Mouse (Mus musculus): ENCODE data around the gene Dscaml1.

Gene Dscaml1

DNA sequence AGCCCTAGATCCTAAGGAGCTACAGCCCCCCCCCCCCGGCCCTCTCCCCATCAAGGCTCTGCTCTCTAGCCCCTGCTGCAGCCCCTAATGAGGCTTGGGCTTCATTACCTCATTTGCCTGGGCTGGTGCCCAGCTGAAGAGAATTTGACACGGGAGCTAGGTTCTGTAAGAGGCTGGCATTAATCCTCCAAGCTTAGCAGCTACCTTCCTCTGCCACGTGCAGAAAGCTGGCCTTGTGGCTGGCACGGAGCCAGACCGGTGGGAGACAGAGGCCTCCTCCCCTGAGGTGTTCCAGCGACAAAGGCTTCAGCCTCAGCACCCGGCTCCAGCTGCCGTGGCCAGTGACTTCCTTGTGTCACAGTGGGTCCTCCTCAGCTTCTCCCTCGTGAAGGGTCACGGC lies 206.1 kb downstream of the Dscaml1 start:
- no peak for DNase-seq (ENCODE audit: extremely low read depth, low read depth)

DNA sequence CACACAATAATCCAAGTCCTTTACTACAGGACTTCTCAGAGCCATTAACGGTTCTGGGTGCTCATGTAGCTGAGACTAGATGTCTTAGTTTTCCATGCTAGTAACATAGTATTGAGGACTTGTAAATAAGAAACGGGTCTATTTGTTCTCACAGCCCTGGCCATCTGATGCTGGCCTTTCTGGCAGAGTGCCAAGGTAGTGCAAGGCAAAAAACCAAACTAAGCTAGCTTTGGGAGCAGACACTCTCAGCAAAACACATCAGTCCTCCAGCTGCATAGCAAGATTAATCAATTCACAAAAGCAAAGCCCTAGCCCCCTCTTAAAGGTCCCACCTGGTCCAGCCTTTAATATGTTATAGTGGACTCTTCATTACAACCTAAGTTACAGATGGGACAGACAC lies 206.6 kb downstream of the Dscaml1 start:
- DNase-seq (ENCODE audit: extremely low read depth, low read depth) = no peak

DNA sequence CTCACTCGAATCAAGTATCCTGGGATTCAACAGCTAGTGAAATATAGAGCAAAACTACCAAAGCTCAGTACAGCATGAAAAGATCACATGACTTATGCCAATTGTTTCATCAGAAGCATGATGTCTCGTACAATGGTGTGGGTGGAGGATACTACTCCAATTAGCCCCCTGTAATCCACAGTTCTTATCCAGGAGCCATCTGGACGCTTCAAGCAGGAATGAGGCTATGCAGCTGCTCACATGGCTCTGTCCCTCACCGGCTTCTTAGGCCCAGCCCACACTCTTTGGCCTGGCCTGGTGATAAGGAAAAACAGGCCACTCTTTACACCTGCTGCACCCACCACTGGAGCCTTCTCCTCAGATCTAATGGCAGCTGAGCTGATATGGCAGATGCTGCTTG lies 208.6 kb downstream of the Dscaml1 start:
- DNase-seq (ENCODE audit: extremely low read depth, low read depth) = no peak

DNA sequence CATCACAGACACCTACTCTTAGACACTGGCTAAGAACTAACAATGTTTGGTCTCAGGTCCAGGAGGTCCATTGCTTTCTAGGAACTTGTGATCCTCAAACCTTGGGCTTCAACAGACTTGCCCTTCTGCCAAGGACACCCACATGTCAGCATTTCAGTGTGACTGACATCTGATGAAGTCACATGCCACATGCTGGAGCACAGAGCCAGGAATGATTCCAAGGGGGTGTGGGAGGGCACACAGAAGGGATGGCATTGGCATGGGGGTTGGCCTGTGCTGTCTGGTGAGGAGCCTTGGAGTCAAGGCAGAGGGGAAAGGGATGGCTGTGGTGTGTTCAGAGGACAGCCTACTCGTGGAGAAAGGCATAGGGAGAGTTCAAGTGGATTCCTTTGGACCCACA lies 210.9 kb downstream of the Dscaml1 start:
- no peak for DNase-seq (ENCODE audit: extremely low read depth, low read depth)

DNA sequence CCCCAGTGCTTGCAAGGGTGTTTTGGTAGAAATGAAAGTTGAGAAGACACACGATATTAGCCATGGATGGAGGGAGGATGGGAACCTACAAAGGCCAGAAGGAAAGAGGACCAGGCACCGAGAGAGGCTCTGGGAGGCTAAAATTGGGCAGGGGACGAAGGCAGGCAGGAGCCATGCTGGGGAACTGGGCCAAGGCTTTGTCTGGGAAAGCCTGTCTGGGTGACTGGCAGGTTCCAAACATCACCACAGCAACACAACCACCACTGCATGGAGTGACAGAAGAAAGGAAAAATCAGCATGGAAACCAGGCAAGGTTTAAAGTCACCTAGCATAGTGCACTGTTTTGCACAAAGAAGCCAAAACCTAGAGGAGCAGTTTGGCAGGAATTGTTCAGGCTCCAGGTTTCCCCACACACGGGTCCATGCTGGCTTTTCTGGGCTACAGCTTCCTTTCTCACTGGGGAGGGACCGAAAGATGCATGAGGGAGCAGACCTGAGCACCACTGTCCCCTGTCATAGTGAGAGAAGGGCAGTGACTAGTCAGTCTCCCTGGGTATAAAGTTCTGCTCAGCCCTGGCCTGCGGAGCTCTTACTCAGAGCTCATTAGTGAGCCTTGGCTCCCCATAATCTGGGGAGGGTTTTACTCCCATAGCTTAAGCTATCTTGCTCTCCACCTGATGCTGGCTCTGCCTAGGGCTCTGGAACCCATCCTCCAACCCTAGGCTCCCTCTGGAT lies 211.9 kb downstream of the Dscaml1 start:
- no peak for DNase-seq (ENCODE audit: extremely low read depth, low read depth)

DNA sequence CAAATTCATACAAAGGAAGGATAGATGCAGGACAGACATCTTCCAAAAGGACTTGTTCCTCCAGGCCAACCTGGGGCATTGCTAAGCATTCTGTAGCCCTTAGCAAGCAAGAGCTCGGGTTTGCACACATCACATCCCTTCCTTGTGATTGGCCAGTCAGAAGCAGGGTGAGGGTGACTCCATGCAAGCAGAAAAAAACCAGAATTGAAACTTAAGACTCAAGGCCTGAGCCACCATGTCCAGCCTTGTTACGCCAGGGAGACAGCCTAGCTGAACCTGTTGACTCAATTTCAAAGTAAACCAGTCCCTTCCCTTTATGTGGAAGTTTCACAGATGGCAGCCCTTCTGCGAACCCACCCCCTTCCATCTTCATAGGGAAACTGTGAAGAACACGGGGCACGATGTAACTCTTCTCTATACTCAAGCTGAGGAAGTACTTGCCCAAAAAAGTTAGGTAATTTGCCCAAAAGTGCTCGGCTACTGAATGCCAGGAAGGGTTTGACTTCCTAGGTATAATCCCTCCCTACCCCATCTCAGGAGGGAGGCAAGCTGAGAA lies 218.5 kb downstream of the Dscaml1 start:
- no peak for DNase-seq (ENCODE audit: extremely low read depth, low read depth)

DNA sequence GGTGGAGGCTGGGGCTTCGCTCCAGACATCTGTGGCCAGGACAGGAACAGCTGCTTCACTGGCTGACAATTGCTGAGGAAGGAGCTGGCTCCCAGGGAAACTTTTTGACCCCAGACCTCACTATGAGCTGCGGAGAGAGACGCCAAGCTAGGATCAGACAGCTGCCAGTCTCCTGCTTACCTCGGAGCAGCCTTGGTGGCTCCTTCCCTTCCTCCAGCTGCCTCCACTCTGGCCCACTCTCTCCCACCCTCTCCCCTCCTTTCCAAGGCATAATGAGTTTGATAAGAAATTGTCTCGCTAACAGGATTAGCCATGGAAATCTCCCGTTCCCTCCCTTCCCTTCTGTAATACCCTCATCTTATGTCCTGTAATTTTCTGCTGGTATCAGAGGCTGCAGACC lies 219.1 kb downstream of the Dscaml1 start:
- no peak for DNase-seq (ENCODE audit: extremely low read depth, low read depth)

DNA sequence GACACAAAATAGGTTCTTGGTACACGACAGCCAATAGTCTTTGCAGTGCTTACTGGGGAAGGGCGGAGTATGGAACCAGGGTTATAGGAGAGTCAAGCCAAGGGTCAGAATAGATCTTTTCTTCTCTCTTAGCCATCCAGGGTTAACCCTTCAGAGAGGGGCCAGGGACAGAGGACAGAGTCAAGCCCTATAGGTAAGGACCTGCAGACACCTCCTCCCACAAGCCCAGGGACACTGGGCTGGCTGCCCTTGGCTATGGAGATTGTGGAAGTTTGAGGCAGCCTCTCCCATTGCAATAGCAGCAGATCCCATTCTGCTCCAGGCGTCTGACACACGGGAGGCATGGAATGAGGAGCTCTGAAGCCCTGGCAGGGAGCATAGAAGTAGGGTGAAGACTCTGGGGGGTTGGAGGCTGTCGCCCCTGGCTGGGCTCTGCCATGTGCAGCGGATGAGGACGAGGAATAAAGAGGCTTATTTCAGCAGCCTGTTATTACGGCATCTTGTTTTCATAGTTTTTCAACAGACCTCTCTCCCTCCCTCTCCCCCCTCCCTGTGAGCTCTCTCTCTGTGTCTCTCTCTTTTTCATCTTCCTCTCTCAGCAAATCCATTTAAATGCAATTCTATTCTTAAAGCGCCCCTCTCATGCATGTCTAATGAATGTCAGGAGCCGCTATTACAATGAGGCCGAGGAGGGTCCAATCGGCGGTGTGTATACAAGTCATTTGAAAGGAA lies 224.8 kb downstream of the Dscaml1 start:
- DNase-seq (ENCODE audit: extremely low read depth, low read depth) = no peak

DNA sequence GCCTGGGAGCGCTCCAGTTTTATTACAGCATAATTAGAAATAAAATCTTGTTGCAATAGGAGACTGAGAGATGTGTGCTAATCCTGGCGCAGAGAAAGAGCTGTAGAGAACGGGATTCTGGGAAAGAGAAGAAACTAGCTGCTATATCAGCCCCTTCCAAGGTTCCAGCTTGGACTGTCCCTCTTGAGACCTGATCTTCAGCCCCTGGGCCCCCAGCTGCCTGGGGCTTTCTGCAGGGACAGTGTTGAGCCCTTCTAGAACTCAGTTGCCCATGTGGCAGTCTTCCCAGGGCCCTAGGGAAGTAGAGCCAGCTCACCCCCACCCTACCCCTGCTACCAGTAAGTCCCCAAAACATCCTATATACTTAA lies 225.4 kb downstream of the Dscaml1 start:
- DNase-seq (ENCODE audit: extremely low read depth, low read depth) = no peak

DNA sequence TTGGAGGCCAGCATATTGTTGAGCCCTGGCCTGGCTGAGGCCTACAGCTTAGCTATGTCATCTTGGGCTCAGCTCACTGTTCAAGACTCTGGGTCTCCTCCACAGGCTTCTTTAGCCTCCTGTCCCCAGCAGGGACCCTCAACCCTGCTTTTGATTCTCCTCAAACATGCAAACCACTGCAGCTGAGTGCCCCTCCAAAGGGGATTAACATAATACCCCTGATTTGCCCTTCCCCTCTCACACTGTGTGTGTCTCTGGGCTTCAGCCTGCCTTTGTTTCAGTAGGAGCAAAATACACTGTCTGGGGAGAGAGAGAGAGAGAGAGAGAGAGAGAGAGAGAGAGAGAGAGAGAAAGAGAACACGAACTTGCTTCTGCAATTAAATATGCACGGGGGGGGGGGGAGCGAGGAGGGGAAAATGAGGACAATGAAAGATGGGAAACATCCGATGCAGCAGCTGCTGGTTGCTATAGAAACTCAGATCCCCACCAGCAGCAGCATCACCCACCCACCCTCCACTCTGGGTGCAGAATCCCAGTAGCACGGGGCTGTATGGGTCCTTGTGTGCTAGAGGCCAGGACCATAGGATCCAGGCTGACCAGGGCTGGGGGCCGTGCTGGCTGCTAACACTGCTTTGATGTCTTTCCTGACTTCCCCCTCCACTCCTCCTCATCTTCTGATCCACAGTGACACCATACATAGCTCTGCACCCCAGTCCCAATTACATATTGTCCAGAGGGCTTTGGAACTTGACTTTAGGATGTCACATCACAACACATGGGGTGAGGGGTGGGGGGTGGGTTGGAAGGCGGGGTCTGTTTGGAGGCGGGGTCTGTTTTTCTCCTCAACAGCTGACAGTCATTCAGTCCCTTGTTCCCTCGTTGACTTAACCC lies 231.0 kb downstream of the Dscaml1 start:
- no peak for DNase-seq (ENCODE audit: extremely low read depth, low read depth)

DNA sequence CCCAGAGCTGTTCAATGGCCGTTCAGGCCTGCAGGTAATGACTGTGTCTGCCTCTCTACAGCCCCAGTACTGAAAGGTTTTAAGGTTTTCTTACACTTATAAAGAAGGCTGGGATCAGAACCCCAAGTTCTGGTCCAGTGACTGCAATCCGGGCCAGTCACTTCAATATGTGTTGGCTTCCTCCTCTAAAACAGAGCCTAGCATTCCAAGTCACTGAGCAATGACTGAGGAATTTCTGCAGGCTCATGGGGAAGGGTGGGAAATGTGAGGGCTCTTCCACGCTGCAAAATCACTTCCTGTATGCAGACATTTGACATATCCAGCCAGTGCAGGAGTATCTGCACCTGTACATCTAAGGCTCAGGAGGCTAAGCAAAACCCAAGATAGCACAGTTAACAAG lies 233.8 kb downstream of the Dscaml1 start:
- no peak for DNase-seq (ENCODE audit: extremely low read depth, low read depth)

DNA sequence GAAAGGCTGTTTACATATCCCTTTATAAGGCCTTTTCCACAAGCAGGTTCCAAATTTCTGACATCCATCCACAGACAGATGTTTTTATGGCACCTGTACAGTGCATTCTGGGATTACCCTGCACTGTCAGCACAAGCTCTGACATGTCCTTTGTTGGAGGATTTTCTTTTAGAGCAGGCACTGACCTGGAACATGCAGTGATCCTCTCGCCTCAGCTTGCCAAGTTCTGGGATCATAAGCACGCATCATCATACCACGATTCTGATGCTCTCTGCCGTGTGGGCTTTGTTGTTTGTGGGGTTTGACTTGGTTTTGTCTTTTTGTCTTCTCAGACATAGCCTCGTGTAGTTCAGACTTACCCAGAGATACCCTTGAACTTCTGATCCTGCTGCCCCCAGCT lies 236.0 kb downstream of the Dscaml1 start:
- no peak for DNase-seq (ENCODE audit: extremely low read depth, low read depth)

DNA sequence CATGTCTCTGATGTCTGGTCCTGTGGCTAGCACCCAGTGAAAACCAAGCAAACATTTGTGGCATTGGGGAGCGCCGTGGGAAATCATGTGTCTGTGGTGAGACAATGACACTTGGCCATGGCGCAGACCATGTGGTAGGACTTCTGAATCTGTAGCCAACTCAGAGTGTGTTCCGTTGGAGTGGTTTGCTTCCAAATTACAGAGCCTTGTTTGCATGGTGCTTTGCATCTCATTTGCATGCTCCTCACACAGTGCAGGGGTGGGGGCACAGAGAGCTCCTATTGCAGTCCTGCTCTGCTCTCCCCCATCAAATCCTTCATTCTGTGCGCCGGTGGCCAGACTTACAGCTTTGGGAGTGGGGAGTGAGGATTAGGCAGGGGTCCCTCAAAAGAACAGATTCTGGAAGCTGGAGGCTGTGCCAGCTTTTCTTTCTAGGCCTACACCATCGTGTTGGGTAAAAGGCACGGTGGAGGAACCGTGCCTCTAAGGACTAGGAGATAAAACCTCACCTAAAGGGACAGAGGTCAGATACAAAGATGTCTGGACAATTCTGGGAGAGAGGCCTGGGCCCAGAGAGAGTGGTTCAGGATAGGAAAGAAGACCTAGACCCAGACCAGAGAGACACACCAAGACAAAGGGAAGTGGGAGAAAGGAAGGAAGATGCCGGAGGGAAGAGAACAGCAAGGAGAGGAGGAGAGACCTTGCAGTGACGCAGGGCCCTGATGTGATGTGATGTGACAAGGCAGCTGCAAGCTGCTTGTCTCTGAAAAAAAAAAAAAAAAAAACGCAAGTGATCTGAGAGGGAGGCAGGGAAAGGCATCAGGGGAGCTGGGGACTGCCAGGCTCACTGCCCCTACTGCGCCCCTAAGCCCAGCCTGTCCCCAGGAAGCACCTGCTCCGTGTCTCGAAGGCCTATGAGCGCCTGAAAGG lies 237.2 kb downstream of the Dscaml1 start:
- no peak for DNase-seq (ENCODE audit: extremely low read depth, low read depth)

DNA sequence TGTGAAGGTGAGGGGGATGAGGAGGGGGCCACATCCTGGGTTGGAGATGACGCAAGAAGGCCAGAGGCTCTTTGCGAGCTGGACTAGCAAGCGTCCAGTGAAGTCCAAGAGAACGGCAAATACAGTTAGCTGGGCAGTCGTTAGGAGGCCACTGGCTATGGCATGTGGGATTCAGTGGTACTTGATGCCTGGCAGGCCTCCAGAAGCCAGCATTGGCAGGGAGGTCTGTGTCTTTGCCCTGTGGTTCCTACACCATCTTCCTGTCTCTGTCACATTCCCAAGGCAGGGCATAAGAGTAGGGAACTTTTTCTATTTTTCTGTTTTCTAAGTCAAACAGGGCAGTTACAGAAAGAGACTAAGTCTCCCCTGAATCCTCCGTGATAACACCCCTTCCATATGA lies 237.9 kb downstream of the Dscaml1 start:
- no peak for DNase-seq (ENCODE audit: extremely low read depth, low read depth)

DNA sequence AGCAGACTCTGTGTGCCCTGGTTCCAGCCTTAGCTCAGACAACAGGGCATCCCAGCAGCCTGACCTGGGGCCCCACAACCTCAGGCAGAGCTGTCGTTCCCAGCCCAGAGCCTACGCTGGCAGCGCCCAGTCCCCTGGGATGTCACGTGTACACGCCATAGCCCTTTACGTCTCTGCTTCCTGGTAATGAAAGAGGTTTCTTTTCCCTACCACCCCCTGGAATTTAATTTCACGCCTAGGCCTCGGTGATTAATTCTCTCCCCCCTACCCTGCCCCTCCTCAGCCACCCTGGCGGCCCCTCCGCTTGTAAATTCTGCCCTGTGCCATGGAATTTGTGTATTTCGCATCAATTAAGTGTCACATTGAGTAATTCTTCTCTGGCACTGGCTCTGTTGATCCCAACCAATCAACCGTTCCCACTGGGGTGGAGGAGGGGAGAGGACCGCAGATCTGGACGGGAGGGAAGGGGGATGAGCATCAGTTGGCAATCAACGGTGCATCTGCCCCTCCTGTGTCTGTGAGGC lies 238.5 kb downstream of the Dscaml1 start:
- no peak for DNase-seq (ENCODE audit: extremely low read depth, low read depth)

DNA sequence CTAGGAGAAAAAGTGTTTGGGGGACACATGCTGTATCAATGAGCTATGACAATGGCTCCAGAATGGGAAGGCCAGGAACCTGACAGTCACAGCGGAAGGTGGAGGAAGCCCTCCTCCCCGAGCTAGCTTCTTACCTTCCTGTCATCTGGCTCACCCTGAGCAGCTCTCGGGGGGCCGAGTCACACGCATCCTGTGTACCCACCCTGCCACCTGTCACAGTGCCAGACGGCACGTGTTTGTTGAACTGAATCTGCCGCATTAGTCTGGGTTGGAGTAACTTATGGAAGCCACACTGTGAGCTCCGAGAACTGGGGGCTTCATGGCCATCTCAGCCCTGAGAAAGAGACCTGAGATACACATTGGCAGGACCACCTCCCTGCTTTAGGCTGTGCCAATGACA lies 249.5 kb downstream of the Dscaml1 start:
- DNase-seq (ENCODE audit: extremely low read depth, low read depth) = no peak

DNA sequence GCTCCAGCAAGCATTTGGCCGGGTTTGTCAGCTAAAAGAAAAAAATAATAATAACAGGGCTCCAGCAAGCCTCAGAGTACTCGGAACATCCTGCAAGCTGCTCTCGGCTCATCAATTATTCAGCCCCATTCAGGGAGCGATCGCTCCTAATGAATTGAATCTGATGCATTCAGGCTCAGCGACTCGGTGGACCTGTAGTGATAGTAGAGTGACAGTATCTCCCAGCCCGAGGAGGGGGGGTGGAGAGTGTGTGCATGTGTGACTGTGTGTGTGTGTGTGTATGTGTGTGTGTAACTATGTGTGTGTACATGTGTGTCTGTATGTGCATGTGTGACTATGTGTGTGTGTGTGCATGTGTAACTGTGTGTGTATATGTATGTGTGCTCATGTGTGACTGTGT lies 250.2 kb downstream of the Dscaml1 start:
- no peak for DNase-seq (ENCODE audit: extremely low read depth, low read depth)

DNA sequence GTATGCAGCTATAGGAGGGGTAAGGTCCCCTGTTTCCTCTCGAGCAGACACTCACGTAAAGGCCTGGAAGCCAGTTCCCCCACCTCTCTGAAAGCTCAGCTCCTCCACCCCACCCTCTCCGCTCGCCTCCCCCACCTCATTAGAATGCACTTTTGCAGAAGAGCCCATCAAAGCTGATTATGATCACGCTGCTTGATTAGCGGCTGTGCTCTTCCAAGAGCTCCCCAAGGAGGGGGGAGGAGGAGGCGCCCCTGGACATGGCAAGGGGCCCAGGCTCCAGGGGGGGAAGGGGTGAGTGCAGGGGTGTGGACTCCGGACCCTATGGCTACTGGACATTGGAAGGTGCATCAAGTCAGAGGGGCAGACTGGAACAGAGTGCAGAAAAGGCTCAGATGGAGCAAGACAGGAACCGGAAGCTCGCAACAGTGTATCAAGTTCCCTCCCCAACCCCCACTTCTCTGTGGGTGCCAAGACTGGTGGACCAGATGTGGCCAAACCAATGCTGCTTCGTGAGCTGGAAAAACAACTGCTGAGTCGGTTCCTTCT lies 250.9 kb downstream of the Dscaml1 start:
- DNase-seq (ENCODE audit: extremely low read depth, low read depth) = no peak

DNA sequence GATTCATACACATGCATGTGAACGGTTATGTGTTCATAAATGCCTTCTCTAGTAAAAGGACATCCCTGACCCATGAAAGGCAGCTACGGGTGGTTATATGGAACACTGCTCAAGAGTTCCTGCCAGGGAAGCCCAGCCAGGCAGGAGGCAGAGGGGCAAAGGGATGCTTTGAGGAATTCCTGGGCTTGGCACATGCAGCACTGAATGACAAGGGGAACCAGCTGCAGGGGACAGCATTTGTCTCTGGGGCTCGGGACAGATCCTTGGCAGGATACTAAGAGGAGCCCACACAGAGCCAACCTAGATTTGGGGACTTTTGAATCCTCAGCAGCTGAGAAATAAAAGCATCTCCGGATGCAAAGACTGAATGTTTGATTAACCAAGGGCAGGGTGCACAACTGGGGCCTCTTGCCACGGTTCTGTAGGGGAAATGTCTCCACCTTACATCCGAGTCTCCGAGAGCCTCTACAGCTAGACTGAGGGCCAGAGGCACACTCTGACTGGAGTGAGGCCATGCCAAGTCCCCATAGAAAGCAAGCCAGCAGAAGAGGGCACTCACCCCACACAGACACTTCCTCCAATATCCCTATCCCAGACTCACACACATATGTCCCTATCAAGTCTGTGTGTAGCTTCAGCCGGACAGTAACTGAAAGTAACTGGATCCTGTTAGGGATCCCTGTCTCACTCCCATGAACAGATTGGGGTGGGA lies 251.7 kb downstream of the Dscaml1 start:
- no peak for DNase-seq (ENCODE audit: extremely low read depth, low read depth)

DNA sequence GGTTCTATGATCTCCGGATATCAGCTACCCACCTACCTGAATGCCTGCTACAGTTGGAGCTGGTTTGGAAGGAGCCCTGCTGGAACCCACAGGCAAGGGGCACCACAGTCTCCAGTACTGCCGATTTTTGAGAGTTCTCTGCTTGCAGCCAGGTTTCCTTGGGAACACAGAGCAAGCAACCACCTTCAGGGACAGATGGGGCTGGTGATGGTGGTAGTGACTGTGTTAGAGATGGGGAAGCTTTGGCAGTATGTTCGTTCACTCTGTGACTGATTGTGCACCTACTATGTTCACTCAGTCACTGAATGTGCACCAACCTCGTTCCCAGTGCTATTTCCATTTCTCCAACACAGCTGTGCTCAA lies 252.2 kb downstream of the Dscaml1 start:
- DNase-seq (ENCODE audit: extremely low read depth, low read depth) = no peak

Measured in MEL-GATA-1-ER (cell line).